Mouse (Mus musculus) urinary bladder, postnatal 4 days (tissue): Measurements from ENCODE around the gene Tnfrsf18.
A peak's percentile ranks its signal among the peaks of the same experiment; 100 is the strongest.

Source experiments
- DNase-seq, 2 experiments: peaks; one replicate each; pipeline ENCODE4 v3.0.0; 2021 to 2022; ENCODE audit warnings: low spot score in 2 of 2

The Tnfrsf18 gene

GRCm38 (mm10) chr4:156032856-156033255 lies 6.9 kb downstream of the Tnfrsf18 start:
- DNase-seq = no peak

GRCm38 (mm10) chr4:156033476-156034119 lies 7.6 kb downstream of the Tnfrsf18 start:
- DNase-seq = no peak

GRCm38 (mm10) chr4:156034301-156034700 lies 8.3 kb downstream of the Tnfrsf18 start:
- DNase-seq = no peak

- no peak for DNase-seq
These were observed 8.9 kb downstream of the Tnfrsf18 start for GRCm38 (mm10) chr4:156034901-156035300.

- DNase-seq = no peak
These were observed 18.8 kb downstream of the Tnfrsf18 start for GRCm38 (mm10) chr4:156044754-156045153.

GRCm38 (mm10) chr4:156049779-156050178 lies 23.8 kb downstream of the Tnfrsf18 start:
- no peak for DNase-seq

GRCm38 (mm10) chr4:156050391-156050980 lies 24.5 kb downstream of the Tnfrsf18 start:
- DNase-seq = no peak

- DNase-seq = no peak
These were observed 27.1 kb downstream of the Tnfrsf18 start for GRCm38 (mm10) chr4:156053113-156053512.

GRCm38 (mm10) chr4:156054130-156054529 lies 28.2 kb downstream of the Tnfrsf18 start:
- no peak for DNase-seq

- no peak for DNase-seq
These were observed 28.6 kb downstream of the Tnfrsf18 start for GRCm38 (mm10) chr4:156054606-156055005.

GRCm38 (mm10) chr4:156055173-156055572 lies 29.2 kb downstream of the Tnfrsf18 start:
- no peak for DNase-seq

- DNase-seq = no peak
These were observed 31.7 kb downstream of the Tnfrsf18 start for GRCm38 (mm10) chr4:156057702-156058101.

- no peak for DNase-seq
These were observed 32.9 kb downstream of the Tnfrsf18 start for GRCm38 (mm10) chr4:156058826-156059225.

- DNase-seq = peak in 1 of 2 experiments; percentile 61
These were observed 33.3 kb downstream of the Tnfrsf18 start, which contains the start of gene Ttll10 for GRCm38 (mm10) chr4:156059261-156059660. Ttll10 (minus strand) TSS chr4:156059414.

GRCm38 (mm10) chr4:156059713-156060112 lies 33.7 kb downstream of the Tnfrsf18 start:
- DNase-seq = peak; percentile 69 to 73

- no peak for DNase-seq
These were observed 38.0 kb downstream of the Tnfrsf18 start for GRCm38 (mm10) chr4:156063861-156064509.

- no peak for DNase-seq
These were observed 38.5 kb downstream of the Tnfrsf18 start for GRCm38 (mm10) chr4:156064510-156064897.

GRCm38 (mm10) chr4:156065156-156065894 lies 39.4 kb downstream of the Tnfrsf18 start:
- no peak for DNase-seq

GRCm38 (mm10) chr4:156067256-156067949 lies 41.4 kb downstream of the Tnfrsf18 start:
- DNase-seq = no peak

GRCm38 (mm10) chr4:156069701-156070100 lies 43.7 kb downstream of the Tnfrsf18 start:
- DNase-seq = no peak

- DNase-seq = no peak
These were observed 44.3 kb downstream of the Tnfrsf18 start for GRCm38 (mm10) chr4:156070276-156070675.

GRCm38 (mm10) chr4:156070716-156071115 lies 44.8 kb downstream of the Tnfrsf18 start:
- DNase-seq = no peak
